Mouse (Mus musculus): Measurements from ENCODE around the gene Pcdh15.

Gene Pcdh15

DNA sequence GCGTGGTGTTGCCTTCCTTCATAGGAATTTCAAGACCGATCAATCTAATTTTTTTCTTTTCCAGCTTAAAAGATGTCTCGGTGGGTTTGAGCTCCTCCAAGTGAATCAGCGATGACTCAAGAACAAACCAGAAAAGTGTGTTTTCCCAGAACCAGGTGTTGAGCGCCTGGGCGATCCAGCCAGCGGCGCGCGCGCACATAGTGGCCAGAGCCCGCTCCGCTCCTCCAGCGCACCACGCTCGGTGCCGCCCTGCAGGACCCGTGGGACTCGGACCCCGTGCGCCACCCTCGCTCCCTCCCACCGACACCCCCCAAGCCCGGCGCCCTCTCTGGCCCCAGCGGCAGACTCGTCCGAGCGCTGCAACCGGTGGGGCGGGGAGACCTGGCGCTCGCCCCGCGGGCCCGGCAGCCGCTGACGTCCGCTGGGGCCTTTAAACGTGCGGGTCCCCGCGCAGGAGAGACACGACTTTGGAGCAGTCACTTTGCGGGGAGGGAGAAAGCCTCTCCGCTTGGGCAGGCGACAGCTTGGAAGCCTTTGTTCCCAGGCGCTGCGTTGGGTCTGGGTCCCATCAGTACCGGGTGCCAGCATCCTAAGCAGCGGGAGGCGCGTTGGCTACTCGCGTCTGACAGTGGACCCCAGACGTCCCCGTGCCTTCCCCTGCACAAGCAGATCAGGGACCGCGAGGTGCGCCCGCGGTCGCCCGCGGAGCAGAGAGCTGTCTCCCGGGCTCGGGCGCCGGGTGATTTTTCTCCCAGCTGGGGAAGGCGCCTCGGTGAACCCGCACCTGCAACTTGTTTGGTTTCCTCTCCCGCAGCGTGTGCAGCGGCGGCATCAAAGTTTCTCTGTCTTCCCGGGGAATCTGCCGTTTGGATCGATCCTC, at the start of gene Pcdh15:
TSS of gene Pcdh15 (plus strand) at position 377 of the 880 bp plus-strand sequence.
- no peak for DNase-seq (ENCODE audit: low read depth, low spot score)

DNA sequence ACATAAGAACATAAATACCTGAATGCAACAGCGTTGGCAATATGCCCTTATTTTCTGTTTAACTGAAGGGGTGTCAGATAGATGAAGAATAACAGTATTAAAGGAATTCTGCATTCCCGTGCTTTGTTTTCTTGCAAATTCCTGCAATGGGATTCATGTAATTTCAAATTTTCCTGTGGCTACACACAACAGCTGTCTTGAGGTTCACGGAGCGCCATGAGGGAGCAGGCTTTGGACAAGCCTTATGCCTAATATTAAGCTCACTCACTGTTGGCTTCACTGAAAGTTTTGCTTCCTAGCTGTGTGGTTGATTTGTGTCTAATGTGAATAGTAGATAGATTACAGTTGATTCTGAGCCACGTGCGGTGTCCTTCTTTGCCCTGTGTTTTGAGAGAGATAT, 47.1 kb upstream of the Pcdh15 start:
- no peak for DNase-seq (ENCODE audit: low read depth, low spot score)

DNA sequence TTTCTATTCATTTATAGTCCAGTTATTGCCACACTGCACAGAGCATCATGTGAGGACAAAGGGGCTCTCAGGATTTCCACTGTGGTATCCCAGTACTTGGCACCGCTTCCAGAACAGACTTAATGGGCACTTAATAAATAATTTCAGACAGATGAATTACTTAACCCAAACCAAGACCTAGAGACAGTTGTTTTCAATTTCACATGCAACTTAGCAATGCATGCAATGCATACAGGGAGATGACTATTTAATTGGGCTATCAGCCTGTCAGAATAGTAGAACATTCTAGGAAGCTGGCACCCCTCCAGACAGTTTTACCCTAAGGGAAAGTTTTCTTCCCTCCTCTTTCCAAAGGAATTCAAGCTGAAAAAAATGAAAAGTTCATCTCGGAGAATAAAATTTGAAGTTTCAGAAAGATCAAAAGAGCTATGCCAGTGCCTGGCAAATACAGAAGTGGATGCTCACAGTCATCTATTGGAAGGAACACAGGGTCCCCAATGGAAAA, 39.4 kb upstream of the Pcdh15 start:
- no peak for DNase-seq (ENCODE audit: low read depth, low spot score)

DNA sequence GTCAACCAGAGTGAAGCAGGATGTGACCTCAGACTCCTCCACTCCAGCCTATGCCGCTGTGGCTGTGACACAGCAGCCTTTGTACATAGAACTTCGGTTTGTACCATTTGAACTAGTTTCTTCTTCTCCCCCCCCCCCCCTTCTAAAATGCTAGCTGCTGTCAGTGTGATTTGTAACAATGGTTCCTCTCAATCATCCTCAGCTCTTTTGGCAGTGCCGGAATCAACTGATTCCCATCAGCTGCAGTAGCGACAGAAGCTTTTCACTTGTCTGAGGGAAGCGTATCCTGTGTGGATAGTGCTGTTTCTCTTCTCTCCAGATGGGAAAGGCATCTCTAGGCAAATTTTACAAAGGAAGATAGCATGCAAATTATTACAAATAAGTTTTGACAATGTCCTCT, 12.4 kb upstream of the Pcdh15 start:
- no peak for DNase-seq (ENCODE audit: low read depth, low spot score)

DNA sequence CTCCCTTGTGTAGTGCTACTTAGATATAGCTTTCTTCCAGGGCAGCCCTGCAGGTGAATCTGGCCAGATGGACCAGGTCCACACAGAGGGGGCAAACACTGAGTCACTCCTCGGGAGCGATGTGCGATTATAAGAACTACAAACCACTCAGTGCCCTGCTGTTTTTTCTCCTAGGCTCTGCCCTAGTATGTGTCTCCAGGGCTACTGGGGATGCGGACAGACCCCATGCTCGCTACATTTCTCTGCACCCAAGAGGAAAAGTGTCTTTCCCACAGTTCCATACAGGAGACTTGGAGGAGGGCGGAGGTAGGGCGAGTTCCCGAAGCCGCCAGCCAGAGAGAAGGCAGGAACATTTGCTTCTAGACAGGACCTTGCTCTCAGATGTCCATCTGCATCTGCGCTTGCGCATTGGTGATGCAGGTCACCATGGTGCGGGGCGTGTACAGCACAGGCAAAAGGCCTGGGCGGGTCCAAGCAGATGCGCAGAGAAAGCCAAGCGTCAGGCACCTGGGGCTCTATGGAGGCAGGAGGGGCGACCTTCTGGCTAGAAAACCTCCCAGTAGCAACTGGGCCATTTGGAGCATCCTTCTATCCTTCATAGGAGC, 2.5 kb upstream of the Pcdh15 start:
- no peak for DNase-seq (ENCODE audit: low read depth, low spot score)

DNA sequence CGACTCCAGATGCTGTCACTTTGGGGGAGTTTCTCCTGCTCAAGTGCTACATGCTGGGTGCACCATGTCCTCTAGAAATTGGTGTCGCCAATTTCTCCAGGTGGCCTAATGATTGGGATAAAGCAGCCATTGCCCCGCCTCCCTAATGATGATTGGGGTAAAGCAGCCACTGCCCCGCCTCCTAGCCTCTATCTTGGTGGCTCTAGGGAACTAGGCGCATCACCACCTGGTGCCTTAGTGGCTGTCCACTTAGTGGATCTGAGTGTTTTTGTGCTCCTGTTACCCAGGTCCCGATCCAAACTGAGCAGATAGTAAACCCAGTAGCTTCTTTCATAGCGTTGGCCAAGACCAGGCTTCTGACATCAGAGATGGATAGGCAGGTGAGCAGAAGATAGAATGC, 2.0 kb upstream of the Pcdh15 start:
- no peak for DNase-seq (ENCODE audit: low read depth, low spot score)

DNA sequence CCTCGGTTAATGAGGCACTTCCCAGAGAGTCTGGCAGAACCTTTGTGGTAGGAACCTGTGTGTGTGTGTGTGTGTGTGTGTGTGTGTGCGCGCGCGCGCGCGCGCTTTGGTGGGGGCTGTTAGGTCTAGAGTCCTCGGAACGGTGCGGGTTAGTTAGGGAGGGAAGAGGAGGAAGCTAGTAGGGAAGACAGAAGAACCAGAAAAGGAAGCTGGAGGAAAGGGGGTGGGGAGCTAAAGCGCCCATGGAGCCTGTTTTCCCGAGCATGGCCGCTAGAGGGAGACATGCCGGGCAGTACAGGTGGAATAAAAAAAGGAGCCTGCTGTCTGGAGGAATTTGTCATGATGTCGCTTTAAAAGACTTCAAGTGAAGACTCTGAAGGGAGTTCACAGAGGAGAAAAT, 1.2 kb upstream of the Pcdh15 start:
- DNase-seq (ENCODE audit: low read depth, low spot score): peak; percentile 6

DNA sequence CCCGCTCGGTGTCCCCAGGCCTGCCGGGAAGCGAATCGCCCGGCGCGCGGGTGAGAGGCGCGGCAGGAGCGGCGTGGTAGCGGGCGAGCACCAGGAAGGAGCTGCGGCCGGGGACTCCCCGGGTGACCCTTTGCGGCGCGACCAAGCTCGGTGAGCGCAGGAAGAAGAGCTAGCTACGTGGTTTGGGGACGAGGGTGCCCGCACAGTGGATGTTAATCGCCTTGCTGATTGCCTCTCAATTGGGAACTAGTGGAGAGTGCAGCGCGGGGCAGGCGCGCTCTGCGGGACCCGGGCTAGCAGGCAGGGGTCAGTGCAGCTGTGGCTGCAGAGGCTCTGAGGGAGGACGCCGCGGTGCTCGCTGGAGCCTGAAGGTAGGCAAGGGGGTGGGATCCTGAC, 702 bp downstream of the Pcdh15 start:
- no peak for DNase-seq (ENCODE audit: low read depth, low spot score)

DNA sequence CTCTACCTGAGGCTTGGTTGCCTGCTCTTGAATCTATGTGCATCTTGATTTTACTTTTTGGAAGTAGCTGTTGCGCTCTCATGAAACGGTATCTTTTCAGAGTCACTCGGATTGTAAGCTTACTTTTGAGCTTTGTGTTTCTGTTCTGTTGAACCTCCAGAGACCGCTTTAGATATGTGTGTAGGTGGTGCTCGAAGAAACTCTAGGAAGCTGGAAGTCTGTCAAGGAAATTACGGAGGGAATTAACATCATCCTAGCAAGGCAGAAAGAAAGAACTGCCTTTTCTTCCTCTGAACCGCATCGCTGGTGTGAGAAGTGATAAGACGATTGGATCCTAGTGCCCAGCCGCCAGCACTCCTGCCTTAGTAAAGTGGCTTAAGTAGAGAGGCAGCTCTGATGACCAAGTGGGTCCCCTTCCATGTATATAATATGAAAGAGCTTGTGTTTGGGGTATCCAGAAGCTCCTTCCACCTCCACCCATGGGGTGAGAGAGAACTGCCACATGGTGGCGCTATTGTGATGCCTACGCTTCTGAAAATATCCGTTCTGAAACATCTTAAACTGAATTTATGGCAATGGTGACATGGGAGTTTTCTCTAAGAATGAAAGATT, 4.3 kb downstream of the Pcdh15 start:
- DNase-seq (ENCODE audit: low read depth, low spot score): no peak

DNA sequence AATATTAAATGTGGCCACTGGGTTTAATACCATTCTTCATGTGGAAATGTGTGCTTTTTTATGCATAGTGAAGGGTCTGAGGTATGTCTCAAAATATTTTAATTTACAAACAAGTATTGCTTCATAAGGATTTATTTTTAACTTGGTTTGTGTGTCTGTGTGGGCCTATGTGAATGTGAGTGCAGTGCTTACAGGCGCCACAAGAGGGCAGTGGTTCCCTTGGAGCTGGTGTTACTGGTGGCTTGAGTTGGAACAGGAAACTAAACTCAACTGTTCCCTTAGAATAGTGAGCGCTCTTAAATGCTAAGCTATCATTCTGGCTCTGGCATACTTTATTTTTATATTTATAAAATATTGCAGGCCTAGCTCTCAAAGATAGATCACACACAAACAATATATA, 6.8 kb downstream of the Pcdh15 start:
- no peak for DNase-seq (ENCODE audit: low read depth, low spot score)

DNA sequence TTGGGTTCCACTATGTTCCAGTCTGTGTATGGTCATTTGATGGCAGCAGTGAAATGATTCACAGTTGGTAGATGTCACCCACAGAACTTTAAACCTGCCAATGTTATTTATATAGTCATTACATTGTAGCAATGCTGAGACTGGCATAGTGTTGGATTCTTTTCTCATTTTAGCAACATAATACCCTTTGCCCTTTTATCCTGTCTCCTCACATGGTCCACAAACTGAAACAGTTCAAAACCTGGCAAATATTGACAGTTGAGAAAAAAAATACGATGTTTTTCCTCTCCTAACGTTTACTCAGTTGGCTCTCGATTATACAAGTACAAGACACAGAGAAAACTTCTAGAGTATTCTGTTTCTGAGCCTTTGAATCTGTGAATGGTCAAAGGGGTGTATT, 38.8 kb downstream of the Pcdh15 start:
- no peak for DNase-seq (ENCODE audit: low read depth, low spot score)

DNA sequence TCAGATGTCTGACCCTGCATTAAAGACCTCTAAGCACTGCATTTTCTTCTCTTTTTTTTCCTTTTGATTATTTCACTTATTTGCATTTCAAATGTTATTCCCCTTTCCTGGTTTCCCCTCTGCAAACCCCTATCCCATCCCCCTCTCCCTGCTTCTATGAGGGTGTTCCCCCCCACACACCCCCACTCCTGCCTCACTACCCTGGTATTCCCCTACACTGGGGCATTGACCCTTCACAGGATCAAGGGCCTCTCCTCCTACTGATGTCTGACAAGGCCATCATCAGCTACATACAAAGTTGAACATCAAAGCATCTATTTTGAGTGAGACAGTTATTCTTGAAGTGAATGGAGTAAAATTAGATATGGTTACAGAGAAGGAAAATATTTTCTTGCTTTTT, 48.4 kb downstream of the Pcdh15 start:
- DNase-seq (ENCODE audit: low read depth, low spot score): no peak

DNA sequence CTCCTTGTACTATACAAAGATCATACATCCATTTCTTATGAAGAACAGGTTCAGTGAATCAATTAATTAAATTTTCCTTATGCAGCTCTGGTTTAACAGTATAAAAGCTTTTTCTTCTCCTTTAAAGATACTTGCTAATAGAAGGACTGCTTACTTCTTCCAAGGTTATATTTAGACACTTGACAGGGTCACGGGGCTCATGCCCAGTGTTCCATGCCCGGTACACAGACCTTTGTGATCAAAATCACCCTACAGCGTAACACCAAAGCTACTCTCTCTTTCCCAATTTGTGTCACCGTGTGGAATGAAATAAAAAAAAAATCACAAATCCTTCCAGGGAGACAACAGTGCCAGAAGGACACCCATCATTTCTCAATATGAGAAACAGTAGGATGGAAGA, 48.8 kb downstream of the Pcdh15 start:
- no peak for DNase-seq (ENCODE audit: low read depth, low spot score)

DNA sequence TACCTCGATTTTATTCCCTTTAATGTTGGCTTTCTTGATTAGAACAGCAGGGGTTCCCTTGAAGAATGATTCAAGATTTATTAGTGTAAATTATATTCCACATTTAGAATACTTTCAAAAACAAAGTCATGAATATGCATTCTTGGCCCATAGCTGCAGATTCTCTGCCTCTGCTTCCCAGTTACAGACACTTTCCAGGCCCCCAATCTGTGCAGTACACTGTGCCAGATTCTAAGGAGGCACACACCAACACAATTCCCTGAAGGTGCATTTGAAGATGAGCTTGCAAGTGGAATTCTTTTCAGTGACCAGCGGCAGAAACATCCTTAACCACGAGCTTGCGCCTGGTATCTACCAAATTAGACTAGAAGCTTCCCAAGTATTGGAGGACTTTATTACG, 55.4 kb downstream of the Pcdh15 start:
- DNase-seq (ENCODE audit: low read depth, low spot score): no peak

DNA sequence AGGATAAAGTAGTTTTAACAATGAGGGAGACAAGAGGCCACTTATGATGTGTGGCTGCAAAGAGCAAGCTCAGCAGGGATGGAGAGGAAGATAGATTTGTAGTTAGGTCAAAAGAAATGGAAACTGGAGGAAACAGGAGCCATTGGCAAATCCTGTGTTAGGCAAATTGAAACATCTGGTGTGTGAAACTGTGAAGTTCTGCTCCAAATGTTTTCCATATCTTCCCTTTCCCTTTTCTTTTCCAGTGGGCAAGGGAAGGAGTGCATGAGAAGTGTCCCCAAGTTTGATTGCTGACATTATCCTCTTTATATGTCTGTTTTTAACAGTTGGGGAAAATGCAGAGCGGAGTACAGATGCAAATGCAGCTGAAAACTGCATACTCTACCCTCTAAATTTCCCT, 62.6 kb downstream of the Pcdh15 start:
- DNase-seq (ENCODE audit: low read depth, low spot score): no peak

DNA sequence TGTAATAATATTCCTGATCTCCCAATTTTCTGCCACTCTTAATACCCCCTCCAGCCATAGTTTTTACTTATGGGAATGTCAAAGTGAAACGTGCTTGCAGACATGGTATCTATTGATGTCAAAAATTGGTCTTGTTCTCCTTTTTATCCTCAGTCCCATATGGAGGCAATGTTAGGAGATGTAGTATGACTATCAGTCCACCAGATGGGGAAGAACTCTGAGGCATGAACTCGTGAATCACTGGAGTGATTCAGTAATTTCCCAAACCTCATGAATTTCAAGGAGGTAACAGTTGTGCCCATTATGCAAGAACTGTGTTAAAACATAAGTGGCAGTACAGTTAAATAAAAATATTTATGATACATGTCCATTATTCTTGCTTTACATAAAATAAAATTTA, 116.9 kb downstream of the Pcdh15 start:
- no peak for DNase-seq (ENCODE audit: low read depth, low spot score)

DNA sequence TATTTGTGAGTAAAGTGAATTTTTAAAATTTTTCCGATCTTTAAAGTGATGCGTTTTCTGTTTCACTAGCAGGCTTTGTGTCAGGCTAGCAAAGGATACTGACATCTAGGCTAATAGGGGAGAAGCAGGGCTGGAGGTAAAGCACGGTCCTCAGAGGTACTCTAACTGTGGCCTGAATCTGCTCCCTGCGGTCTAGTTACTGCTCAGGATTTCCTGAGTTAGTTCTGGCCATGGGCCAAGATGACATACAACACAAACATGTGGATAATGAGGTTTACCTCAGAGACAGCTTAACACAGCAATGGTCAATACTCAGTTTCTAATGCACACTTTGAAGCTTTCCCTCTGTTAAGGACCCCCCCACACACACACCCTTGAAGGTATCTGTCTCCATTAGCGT, 143.2 kb downstream of the Pcdh15 start:
- no peak for DNase-seq (ENCODE audit: low read depth, low spot score)

DNA sequence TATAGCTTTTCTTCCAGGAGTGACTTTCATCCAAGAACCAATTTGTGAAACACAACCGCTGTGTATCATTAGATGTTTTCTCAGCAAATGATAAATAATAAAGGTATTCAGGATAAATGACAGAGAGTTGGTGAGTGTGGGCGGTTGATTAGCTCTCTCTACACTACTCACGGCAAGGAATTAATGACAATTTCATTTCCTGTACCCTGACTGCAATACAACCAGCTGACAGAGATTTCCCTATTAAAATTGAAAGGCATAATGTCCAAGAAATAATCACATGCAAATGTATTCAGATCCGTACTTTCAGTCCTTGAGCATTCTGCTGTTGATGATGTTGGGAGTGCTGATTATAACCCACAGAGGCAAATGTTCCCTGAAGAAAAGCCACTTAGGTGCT, 181.3 kb downstream of the Pcdh15 start:
- no peak for DNase-seq (ENCODE audit: low read depth, low spot score)

DNA sequence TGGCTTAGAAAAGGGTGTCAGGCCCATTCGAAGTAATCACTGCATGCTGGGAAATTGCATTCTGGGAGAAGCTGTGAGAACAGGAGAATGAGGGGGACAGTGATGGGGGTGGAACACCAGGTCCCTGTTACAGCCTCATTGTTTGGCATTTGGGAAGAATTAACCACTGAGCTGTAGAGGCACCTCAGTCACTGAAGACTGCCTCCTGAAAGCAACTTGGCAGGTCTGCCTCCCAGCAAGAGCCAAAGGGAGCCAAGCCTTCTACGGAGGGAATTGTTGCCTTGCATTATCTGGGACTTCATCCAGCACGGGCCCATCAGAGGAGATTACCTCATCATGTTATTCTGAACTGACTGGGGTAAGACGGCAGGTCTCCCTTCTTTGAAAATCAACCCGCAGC, 197.3 kb downstream of the Pcdh15 start:
- DNase-seq (ENCODE audit: low read depth, low spot score): no peak

DNA sequence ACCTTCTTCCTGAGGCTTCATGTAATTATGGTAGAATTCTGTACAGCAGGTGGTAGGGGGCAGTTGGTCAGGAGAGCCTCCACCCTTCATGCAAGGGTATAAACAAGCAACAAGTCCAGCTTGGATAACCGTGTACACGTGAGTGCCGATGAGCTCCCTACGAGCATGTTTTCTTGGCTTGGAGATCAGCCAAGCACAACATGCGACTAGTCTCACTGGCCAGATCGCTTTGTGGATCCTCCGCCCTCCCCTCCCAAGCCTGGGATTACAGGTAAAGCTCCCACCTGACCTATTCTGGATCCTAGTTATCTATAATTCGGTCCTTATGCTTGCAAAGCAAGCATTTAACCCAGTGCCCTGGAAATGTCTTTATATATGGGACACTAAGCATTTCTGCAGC, 202.8 kb downstream of the Pcdh15 start:
- DNase-seq (ENCODE audit: low read depth, low spot score): no peak

DNA sequence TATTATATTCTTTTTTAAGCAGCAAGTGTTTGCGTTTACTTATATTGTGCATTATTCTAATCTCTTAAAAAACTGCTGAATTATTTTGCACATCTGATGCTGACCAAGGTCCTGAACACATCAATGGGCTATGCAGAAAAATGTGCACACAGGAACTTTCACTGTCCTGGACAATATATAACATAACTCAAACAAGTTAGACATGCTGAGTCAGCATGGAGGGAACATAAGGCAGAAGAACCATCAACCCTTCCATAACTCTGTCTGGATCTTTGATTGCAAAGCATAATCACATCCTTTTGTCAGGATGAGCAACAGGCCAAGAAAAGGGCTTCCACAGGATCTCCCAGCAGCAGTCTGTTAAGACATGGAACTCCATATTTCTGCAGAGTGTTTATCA, 207.5 kb downstream of the Pcdh15 start:
- no peak for DNase-seq (ENCODE audit: low read depth, low spot score)

DNA sequence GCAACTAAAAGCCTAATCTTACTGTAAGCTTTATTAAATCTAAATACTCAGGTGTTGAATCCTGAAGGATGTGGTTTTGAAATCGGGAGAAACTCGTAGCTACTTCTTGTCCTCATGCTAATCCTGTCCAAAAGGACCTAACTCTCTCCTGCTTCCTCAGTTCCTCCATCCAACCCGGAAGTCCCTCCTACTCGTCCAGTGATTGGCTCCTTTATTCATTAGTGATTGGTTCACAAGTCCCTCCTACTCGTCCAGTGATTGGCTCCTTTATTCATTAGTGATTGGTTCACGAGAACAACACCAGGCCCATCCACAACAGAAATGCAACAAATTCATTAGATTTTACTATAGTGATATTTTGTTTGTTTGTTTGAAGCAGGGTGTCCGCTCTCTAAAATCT, 227.7 kb downstream of the Pcdh15 start:
- DNase-seq (ENCODE audit: low read depth, low spot score): no peak

DNA sequence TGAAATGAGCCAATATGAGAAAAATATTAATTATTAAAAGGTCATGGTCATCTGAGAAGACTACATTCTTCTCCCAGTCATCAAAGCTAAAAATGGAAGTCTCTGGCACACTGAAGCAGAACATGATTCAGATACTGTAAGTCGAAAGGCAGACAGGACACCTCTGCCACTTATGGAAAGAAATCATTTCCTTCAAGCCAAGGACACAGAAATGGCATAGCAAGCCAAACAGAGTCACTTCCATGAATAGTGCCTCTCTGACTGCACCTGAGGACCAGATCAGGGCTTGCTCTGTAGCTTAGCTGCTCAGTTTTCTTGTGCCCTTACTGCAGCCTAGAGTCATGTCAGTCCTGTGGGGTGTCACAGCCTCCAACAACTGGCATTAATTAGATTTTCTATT, 234.3 kb downstream of the Pcdh15 start:
- no peak for DNase-seq (ENCODE audit: low read depth, low spot score)
